8 mouse cellular contexts compared by ENCODE assay signal in the genomic region with DNA sequence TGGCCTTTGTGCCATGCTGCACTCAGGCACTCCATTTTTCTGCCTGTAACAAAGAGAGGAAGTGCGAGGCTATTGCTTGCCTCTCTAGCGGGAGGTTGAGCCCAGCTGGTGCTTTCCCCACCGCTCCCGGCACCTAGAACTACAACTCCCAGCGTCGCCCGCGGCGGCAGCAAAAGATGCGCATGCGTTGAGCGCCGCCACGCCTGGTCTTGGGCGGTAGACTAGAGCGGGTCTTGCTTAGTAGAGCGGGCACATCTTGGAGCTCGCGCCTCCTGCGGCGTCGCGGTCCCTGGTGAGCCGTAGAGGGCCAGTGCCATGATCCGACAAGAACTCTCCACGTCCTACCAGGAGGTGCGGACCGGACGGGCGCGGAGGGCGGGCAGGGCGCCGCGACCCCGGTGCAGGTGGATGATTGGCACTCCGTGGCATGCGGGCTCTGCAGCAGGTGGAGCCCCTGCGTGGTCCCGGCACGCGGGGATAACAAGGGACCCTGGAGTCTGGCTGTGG. TPM values are rescaled to one million over a fixed set of nuclear protein-coding genes. Genes with fewer than 3 reads are reported as not detected.
DNase-seq lines count a peak whose midpoint lies in the region; ATAC-seq lines count a peak whose summit lies in the region.

A gene (plus strand): TSS at position 187 of the 507 bp plus-strand sequence.

- peak; percentile 92 for DNase-seq in MEL-GATA-1-ER (ENCODE audit: extremely low read depth, low read depth)
- peak; percentile 91 for DNase-seq in cerebellum, adult 8-10 months
- DNase-seq in hindbrain, embryonic 11.5 days (ENCODE audit: low spot score), result peak; percentile 99
- peak; percentile 96 to 97 for DNase-seq in layer of hippocampus, postnatal 10 days (ENCODE audit: low spot score in 2 of 2)
- DNase-seq in lung, postnatal 10 days, result peak; percentile 97
- peak; percentile 95 for DNase-seq in ovary, postnatal 36 days (ENCODE audit: low spot score)
- DNase-seq in thymus, postnatal 25 days, result peak; percentile 97

- H3K4me2 ChIP-seq in hindbrain, embryonic 11.5 days (replicated peaks; ENCODE audit: low read depth, low read length), result peak within 1 kb of the TSS; percentile 95

- peak; percentile 96 for ATAC-seq in frontal cortex, adult (ENCODE audit: low TSS enrichment)
- peak; percentile 95 for ATAC-seq in hindbrain, embryonic 11.5 days (ENCODE audit: low FRiP score)

- peaks cover 10% of the 10 kb centered on the region for H3K4me1 ChIP-seq in hindbrain, embryonic 11.5 days (replicated peaks; ENCODE audit: control insufficient read depth, insufficient read depth, low read length)

- peak within 1 kb of the TSS; percentile 88 for H3K4me3 ChIP-seq in hindbrain, embryonic 11.5 days (ENCODE audit: low read depth, low read length)

- no peaks in the 10 kb centered on the region for H3K9me3 ChIP-seq in hindbrain, embryonic 11.5 days (ENCODE audit: control insufficient read depth, low read length)

- peak within 1 kb of the TSS; percentile 90 for H3K9ac ChIP-seq in hindbrain, embryonic 11.5 days (ENCODE audit: low read depth, low read length)

- under 1% methylated on average over 41 of the region's 42 CpGs for WGBS in hindbrain, embryonic 11.5 days

- 0 out of 2 replicates have a peak, but pooled peaks cover 2% of the 10 kb centered on the region for H3K27me3 ChIP-seq in hindbrain, embryonic 11.5 days (ENCODE audit: control insufficient read depth, insufficient read depth, low read length)

- H3K36me3 ChIP-seq in hindbrain, embryonic 11.5 days (ENCODE audit: control insufficient read depth, insufficient read depth, low read length), result no peaks in the 10 kb centered on the region

- peak within 1 kb of the TSS; percentile 71 for H3K27ac ChIP-seq in hindbrain, embryonic 11.5 days (ENCODE audit: low read depth, low read length)

RNA-seq across cellular contexts. Expression of the gene that starts here (rescaled TPM):
- polyA plus RNA-seq in hindbrain, embryonic 11.5 days (2014; fragmentation: Nextera tagmentation; extraction: Ambion mirVana), result 35.4 and 39.7 TPM in 2 replicates
- total RNA-seq in layer of hippocampus, postnatal 10 days (2021), result 10 to 100 TPM; 12.1 to 12.8 TPM

Comparison
In these comparisons a context has a peak if more than half of its experiments do, and no peak if none do; other contexts are left out.
1. Peak in every context shown above with its lines: DNase-seq, ATAC-seq, H3K4me3 ChIP-seq and H3K27ac ChIP-seq.